Mouse (Mus musculus) cerebellum, postnatal 36 days (tissue): ENCODE data around the gene Wdr73.
"Not testable (repeated sequence)": the region's sequence is repeated elsewhere in the genome, so short reads cannot be mapped to it uniquely, and the experiment has no call there.

Source experiments
- DNase-seq, 2 experiments: peaks; one replicate each; pipeline ENCODE4 v3.0.0; 2021 to 2022; ENCODE audit warnings: mixed read lengths in 2 of 2

Gene Wdr73

DNA sequence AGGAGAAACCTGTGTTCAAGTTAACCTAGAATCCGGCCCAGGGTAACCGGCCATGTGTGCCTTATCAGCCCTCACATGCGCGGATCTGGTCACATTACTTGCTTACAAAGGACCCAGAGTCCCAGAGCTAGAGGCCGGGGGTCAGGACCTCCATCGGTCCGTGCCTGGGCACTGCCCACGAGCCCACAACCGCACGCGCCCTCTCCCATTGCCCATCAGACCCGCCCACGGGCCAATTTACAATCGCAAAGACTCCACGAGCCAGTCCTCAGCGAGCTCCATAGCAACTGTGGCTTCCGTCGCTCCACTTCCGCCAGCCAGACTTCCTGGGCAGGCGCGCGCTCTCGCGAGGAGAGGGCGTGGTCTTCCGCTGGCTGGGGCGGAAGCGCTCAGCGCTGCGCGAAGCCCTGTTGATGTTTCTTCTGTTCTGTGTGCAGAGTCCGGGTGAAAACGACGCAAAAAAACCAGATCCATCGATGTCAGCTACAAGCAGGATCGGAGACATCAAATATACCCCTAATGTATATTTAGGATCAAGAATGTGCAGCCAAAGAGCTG, at the start of gene Wdr73:
TSS of gene Wdr73 (minus strand) at position 326 of the 558 bp plus-strand sequence.
- peak; percentile 81 to 86 for DNase-seq

DNA sequence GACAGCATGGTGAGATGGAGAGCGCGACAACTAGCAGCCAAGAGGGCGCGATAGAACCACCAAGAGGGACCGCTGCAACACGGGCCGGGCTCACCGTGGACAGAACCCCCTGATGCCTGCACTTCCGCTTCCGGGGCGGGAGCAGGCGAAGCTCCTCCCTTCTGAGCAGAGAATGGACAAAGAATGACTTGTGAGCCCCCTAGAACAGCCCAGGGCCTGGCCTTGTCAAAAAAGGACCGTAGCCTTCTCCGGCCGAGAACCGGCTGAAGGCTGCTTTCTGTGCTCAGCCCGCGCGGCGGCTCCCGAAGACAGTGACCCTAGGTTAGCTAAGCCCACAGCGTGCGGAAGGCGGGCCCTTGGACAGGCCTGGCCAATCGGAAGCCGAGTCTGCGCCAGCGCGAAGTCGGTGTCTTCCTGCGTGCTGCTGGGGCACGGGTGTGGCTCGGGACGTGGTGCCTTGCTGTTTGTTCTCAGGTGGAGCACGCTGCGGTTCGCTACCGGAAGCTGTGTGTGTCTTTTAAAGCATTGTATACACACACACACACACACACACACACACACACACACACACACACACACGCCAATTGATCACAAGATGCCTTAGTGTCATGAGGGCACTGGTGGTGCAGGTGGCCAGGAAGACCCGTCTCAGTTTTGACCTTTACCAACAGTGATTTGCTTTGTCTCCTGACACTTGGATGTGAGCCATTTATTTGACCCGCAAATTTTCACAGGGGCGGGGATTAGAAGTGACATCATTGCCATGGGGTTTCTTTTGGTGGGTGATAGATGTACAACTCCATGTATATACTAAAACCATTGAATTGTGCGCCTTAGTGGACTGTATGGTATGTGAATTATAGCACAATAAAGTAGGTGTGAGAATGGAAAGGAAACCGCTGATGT, 46.6 kb upstream of the Wdr73 start, which contains the start of gene Sec11a:
TSS of gene Sec11a (minus strand) at position 336 of the 906 bp plus-strand sequence.
- peak; percentile 95 to 97 for DNase-seq

DNA sequence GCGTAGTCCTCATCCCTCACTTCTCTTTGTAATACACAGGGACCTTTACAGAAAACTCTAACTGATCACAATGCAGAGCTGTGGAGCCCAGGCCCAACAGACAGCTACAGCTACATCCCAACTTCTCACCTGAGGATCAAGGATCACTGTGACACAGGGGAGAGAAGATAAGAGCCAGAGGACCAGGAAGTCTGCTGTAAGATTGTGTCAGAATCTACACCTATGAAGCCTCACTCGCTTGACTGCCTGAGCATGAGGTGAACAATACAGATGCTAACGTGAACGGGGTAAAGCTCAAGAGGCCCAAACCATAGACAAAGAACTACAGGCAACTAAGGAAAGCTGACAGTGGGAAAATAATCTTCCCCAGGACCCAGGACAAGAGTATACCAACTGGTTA, 38.7 kb upstream of the Wdr73 start:
- DNase-seq: no peak

DNA sequence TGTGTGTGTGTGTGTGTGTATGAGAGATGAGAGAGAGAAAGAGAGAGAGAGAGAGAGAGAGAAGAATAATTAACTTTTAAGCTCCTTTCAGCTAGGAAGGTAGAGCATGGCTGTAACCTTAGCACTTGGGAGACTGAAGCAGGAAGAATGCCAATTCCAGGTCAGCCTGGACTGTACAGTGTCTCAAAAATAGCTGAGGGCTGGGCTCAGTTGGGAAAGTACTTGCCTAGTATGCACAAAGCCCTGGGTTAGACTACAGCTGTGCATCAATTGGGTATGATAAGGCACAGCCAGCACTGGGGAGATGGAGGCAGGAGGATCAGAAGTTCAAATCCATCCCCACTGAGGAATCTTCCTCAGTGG, 36.2 kb upstream of the Wdr73 start:
- not testable (repeated sequence) for DNase-seq

DNA sequence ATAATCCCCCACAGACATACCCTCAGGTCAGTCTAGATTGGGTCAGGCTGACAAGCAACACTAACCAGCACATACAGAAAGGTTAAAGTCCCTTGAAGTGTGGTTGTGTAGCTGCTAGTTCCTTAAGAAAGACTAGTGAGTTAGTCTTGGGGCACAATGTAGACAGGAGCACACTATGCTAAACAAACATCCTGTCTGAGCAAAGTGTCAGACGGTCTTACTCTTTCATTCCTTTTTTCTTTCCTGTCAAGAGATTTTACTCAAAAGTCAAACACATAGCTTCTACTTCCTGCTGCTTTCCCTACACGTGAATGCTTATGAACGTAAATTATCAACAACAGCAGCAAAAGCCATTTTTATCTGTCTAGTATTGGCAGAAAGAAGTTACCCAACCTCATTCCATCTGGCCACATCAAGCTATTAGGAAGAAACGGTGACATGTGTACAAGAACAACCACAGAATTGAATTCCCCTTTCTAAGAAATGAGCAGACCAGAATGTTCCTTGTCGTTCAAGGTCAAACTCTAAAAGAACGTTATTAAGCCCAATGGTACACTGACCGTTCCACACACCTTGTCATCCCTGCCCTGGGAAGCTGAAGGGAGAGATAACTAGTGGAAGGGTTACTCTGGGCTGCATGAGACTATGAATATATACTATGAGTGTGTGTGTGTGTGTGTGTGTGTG, 35.7 kb upstream of the Wdr73 start:
- DNase-seq: not testable (repeated sequence)

DNA sequence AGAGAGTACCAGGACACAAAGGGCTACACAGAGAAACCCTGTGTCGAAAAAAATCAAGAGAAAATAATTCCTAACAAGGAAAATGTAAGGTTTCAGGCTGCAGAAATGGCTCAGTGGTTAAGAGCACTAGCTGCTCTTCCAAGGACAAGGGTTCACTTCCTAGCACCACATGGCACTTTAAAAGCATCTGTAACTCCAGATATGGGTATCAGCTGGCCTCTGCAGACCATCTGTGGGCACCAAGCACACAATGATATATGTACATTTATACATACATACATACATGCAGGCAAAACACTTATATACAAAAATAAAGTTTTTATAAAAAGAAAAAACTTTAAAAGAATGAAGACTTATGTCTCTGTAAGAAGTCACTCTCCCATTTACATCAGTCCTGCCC, 34.8 kb upstream of the Wdr73 start:
- no peak for DNase-seq

DNA sequence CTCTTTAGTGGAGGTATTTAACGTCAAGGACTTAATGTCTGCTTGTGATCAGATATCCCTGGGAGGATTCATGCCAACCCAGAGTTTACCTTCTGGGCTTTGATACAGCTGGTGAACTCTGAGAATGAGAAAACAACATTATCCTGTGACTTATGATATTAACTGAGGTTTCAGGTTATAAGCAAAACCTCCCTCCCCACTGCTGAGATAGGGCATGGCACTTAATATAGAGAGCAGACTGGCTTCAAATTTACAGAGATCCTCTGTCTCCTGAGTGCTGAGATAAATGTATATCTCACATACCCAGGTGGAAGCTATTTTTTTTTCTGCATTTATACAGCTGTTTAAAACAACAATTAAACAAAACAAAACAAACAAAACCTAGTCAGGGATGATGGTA, 31.7 kb upstream of the Wdr73 start:
- no peak for DNase-seq

DNA sequence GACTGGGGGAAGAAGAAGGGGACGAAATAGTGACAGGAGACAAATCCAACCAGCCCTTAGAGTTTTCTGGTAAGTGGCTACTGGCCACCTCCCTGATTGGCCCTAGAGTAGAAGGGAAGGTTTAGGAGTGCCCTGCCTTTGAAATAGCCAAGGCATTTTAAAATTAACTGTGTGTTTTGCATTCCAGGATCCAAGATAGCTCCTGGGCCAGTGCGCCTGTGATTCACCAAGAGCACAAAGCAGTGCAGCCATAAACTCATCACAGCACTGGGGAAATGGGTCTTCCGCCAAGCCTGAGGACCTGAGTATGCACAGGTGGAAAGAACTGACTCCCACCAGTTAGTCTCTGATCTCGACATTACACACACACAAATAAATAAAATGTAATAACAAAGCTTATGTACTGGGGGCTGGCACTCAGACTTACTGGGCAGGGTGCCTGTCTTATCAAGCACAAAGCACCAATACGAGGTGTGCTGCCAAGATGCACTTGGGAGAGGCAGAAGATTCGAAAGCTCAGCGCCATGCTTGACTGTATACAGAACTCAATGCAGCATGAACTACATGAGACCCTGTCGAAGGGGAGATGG, 30.6 kb upstream of the Wdr73 start:
- no peak for DNase-seq

DNA sequence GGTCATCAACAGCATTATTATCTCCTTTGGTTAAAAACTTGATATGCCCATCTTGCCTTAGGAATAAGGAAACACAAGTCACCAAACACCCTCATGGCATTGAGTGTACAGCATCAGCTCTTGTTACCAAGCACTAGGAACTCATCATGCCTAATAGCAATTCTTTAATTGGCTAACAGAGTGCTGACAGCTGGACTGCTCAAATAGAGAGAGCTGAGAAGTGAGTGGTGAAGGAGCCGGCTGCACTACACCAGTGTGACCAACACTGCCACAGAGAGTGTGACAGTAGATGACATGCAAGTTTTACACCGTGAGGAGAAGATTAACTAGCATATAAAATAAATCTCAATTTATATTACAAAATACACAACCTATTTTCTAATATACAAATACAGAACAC, 22.1 kb upstream of the Wdr73 start:
- DNase-seq: no peak

DNA sequence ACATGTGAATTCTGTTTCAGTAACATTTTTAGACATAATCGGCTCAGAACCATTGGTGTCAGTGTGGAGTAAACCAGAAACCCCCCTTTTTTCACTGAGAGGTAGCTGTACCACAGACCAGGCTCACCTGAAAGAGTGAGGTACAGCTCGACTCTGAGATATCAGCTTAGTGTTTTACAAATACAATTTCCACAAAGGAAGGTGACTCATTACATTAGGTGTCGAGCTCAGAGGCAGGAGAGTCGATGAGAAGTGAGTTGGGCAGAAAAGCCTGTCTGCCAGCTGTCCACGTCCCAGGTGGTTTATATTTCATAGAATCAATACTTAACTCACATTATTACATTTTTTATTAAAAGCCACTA, 18.6 kb upstream of the Wdr73 start:
- no peak for DNase-seq

DNA sequence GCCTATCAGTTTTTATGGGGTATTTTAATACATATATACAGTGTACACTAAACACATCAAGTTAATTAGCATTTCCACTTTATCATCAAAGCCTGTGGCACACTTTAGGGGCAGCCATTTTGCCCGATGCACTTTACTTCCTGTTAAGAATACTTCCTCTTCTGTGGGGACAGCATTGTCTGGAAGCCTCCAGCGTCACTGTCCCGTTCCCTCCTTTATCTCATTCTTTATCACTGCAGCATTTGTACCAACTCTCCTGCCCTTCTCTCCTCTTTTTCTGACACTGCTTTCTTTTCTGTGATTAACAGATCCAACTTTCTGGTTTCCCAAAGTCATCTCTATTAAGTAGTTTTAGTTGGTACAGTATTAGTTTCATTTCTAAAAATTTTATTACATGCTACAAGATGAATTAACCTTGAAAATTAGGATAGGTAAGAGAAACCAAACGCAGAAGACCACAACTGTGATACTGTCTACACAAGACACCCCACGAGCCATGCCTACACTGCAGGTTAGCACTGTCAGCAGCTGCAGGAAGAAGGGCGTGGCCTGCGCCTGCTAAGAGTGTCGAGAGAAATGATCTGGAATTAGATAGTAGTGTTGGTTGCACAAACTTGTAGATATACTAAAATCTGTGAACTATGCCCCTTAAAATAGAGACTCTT, 18.0 kb upstream of the Wdr73 start:
- no peak for DNase-seq

DNA sequence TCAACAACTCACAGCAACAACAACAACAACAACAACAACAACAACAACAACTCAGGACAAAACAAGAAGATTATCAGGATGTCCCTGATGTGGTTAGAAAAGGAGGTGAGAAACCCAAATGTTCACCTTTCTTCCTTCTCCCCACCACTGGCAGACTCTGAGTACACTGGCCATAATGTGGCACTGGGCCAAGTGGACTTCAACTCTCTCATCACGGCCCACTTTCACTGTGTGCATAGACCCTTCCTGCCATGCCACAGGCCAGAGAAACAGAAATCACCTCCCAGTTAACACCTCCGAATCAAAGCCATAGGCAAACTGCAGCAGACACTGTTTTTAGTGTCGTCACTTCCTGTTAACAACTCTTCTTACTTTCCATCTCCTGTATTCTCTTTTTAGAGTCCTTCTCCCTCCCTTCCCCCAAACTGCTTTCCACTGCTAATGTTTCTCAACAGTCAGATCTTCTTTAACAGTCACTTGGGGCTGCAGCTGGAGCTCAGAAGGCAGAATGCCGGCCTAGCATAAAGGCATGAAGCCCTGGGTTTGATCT, 16.9 kb upstream of the Wdr73 start:
- no peak for DNase-seq

DNA sequence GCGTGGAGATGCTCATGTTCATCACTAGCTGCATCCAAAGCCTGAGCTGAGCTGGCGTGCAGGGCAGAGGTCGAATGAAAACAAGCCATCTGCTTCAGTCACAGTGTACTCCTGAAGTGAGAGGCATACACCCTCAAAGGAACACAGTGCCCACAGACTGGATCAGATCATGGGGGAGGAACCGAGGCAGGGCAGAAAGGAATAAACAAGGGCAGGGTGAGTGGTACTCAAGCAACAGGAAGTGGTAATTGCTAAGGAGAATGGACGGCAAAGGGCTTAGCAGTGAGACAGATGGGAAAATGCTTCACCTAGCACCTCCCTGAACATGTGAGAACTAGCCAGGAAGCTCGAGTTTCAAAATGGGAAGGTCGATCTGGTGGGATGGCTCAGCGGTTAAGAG, 11.4 kb upstream of the Wdr73 start:
- no peak for DNase-seq

DNA sequence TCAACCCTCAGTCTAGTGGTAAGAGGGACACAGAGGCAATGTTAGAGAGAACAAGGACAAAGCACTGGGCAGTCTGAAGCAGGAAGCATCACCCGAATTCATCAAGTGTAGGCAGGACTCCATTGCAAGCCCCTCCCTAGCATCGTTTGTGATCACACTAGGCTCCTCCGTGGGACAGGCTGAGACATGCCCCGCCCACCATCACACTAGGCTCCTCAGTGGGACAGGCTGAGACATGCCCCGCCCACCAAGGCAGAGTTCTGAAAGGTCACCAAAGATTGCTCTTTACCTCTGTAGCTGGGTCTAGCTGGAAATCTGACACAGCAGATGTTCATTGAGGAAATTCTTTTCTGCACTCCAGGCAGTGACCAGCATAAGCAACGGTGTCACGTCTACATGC, 10.0 kb upstream of the Wdr73 start:
- no peak for DNase-seq

DNA sequence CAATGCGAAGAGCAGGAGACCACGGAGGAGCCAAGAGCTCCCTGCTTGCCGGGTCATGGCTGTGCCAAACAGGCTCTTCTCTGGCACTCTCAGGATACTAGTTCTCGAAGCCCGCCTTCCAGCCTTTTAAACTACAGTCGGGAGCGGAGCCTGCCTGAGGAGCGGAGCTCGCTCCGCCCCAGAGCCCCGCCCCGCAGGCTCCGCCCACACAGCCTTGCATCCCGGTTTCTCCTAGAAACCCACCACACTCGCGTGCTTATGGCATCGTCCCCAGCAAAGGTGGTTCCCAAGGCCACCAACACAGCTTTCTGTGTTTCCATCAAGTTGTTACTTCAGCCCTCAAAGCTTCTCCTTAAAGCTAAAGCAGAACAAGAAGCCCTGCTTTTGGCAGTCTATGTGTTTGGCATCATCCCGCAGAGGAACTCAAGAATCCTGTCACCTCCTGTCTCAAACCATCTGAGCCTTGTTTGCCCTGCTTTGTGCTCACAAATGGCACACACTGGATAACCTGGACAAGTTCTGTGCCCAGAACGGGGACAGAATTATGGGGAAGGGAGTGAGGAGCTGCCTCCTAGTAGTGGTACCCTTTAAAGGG, 3.9 kb upstream of the Wdr73 start, which contains the start of gene Nmb:
TSS of gene Nmb (minus strand) at position 156 of the 595 bp plus-strand sequence.
- peak; percentile 52 to 61 for DNase-seq

DNA sequence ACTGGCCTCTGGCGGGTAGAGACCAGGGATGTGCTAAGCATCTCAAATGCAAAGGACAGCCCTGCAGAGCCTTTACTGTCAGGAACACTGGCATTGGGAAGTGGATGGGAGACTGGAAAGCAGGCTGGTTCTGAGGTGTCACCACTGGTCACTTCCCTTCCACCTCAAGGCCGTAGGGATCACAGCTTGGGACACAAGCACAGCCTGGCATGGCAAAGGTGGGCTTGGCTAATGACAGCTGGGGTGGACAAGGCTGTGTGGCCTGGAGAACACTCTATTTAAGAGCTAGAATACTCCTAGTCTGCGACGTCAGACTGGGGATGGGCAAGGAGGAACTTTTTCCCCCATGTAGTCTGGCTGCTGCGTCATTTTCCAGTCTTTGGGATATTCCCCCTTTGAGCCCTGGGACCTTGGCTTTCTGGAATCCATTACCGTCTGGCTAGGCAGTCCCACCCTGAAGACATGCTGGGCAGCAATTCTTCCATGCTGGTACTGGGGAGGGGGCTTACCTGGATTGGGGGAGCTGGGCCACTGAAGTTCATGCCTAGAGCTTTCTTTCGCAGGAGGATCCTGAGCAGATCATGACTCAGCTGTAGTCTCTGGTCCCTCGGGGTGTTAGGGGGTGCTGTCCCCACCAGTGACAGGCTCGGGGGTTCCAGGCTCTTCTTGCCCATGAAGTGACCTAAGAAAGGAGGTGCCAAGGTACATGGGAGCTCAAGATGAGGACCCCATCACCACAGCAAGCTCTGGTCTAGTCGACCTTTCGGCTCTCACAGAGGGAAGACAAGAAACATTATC, 2.8 kb upstream of the Wdr73 start:
- no peak for DNase-seq

DNA sequence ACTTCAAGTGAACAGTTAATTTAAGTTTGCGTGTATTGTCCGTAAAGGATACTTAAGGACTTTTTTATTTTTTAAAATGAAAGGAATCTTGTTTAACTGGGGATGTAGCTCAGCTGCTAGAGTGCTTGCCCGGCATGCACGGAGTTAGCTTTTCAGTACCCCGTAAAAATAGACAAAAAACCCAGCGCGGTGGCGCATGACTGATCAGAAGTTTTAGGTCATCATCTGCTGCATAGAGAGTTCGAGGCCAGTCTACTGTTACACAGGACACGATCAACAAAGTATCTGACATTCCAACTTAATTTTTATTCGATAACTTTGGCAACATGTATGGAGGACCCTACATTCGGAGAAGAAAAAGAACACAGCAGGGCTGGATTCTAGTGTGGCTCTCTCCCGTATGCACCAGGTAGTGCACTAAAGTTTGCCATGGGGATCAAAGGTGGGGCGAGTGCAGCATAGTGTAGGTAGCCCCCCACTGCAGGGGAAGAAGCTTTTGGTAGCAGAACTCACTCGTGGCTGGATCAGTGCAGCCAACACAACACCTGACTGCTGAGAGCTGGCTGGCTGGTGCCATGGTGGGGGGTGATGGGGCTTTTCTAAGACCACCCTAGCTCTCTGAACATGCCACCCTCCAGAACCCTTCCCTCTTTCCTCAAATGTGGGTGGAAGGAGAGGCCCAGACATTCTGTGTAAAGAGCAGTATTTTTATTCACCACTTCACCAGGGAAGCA, 639 bp upstream of the Wdr73 start:
- no peak for DNase-seq

DNA sequence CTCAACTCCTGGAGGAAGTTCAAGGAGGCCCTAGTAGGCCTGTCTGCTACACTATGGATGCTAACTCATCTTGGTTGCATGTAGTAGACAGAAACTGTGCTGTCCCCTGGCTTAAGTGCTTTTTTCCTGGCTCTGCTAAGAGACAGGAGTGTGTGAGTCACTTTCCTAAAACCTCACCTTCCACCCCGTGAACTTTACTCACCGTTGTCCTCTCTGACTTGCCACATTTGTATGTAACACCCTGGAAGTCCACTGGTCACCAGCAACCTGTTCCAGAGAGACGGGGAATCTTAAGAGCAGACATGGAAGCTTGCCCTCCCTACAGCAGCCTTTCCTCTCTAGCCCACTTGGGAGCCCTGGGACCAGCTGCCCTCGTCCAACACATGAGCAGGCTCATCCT, 3.3 kb downstream of the Wdr73 start:
- DNase-seq: no peak

DNA sequence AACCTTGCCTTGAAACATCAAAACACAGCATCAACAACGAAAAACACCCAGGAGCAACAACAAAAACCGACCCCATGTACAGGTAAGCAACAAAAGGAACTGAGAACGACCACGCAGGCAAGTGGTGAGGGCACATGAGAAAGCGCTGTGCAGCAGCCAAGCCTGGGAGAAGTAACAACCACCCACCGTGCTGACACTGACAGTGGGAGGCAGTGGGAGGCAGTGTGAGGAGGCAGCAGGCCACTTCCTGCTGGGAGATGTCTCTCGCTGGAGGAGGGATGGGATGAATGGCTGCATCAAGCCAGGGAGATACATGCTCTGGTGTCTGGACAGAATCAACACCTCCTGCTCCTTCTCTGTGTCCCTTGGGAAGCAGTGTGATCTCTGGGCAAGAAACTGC, 3.9 kb downstream of the Wdr73 start:
- DNase-seq: no peak

DNA sequence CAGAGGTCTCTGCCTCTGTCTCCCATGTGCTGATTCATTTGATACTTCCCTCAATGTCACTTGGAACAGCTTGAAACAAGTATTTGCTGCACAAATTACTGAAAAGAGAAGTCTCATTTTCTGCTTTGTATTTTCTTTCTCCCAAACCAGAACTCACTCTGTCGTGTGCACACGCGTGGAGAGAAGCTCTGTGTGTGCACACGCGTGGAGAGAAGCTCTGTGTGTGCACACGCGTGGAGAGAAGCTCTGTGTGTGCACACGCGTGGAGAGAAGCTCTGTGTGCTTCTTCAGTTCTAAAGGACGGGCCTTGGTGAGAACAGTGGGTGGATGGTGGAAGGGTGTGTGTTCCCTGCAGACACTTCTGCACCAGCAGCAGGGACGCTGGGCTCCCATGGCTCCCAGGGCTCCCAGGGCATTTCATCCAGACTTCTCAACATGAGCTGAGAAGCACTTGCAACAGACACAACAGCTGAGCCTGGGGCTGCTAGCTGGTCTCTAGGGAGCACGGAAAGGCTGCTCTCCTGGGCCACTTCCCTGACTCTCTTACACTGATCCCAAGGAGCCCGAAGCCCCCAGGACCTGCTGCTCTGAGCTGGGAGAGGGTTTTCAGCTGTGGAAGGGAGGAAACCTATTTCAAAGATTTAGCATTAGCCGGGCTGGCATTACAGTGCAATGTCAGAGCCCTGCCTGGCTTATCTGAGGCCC, 6.1 kb downstream of the Wdr73 start:
- no peak for DNase-seq
